In the genomic region with DNA sequence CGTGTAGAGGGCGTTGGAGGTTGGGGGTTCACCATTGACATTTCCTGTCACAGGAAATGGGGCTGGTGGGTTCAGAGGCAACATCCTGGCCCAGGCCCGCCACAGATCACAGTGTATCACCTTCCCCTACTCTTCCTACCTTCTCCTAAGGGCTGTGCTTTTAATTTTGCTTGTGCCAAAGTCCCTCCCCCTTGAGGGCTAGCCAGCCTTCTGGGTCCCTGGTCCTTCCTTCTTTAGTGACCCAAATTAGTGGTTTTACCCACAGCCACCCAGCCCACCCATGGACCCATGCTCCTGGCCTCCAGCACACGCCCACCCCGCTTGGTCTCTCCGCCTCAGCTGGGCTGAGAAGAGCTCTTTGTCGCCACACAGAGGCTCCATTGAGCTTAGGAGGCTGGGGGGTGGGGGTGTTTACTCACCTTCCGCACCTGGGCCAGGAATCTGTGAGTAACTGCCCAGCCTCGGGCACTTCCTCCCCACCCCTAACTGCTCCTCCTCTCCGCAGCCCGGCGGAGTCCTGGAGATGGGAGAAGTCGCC, we compare ENCODE assay signal across 8 mouse cellular contexts. TPM values are rescaled to one million over a fixed set of nuclear protein-coding genes. Genes with fewer than 3 reads are reported as not detected.
DNase-seq lines count a peak whose midpoint lies in the region; ATAC-seq and TF ChIP-seq lines count a peak whose summit lies in the region.

No protein-coding gene starts in this region.

- no peak for TF ChIP-seq EP300 in lung, postnatal 0 days (IDR thresholded peaks at IDR 0.05)

- H3K9ac ChIP-seq in lung, postnatal 0 days (replicated peaks; ENCODE audit: low read depth) = no peak overlapping the region

- DNase-seq in urinary bladder, postnatal 14 days (ENCODE audit: low spot score) = peak; percentile 77
- DNase-seq in urinary bladder, postnatal 10 days (ENCODE audit: low spot score) = no peak
- DNase-seq in lung, postnatal 0 days (ENCODE audit: low spot score) = peak; percentile 83
- peak; percentile 80 to 83 for DNase-seq in thymus, postnatal 10 days (ENCODE audit: low spot score in 2 of 2)
- DNase-seq in ovary, postnatal 36 days (ENCODE audit: low spot score) = no peak
- no peak for DNase-seq in adrenal gland, postnatal 4 days (ENCODE audit: low spot score in 2 of 2)
- DNase-seq in ovary, postnatal 14 days (ENCODE audit: low spot score) = no peak

- H3K36me3 ChIP-seq in lung, postnatal 0 days (ENCODE audit: insufficient read depth, low read length) = peaks cover 20% of the 10 kb centered on the region

- peaks cover 15% of the 10 kb centered on the region; the same call in 1 of the 2 replicates for H3K4me1 ChIP-seq in lung, postnatal 0 days (ENCODE audit: insufficient read depth, low read depth, low read length)

- 28% methylated on average over 12 of the region's 13 CpGs for WGBS in lung, postnatal 0 days

- H3K27me3 ChIP-seq in lung, postnatal 0 days (replicated peaks; ENCODE audit: insufficient read depth, low read length) = no peaks in the 10 kb centered on the region

- no peaks in the 10 kb centered on the region for H3K9me3 ChIP-seq in lung, postnatal 0 days (ENCODE audit: low read length)

- peak overlapping the region; percentile 64 for H3K27ac ChIP-seq in lung, postnatal 0 days (ENCODE audit: low read length)

- H3K4me2 ChIP-seq in lung, postnatal 0 days (replicated peaks; ENCODE audit: low read depth, low read length) = peak overlapping the region; percentile 41

- no peak overlapping the region; the same call in 1 of the 2 replicates for H3K4me3 ChIP-seq in lung, postnatal 0 days (ENCODE audit: low read depth, low read length)

- ATAC-seq in granulocyte monocyte progenitor cell, adult 5-6 weeks (replicated peaks; ENCODE audit: poor library complexity, severe bottlenecking) = peak; percentile 6; the same call in 1 of the 2 replicates
- ATAC-seq in lung, postnatal 0 days = peak; percentile 32

- peak; percentile 56 for TF ChIP-seq CTCF in lung, postnatal 0 days (IDR thresholded peaks at IDR 0.05)

RNA-seq across cellular contexts. Expression of a gene that starts 4.6 kb away (rescaled TPM):
- 81.5 and 141 TPM in 2 replicates for total RNA-seq in granulocyte monocyte progenitor cell, adult 5-6 weeks (2014; fragmentation: Nextera tagmentation)
- total RNA-seq in granulocyte monocyte progenitor cell, adult 5-6 weeks (2017) = 36.5 and 50.2 TPM in 2 replicates
- 123 and 143 TPM in 2 replicates for polyA plus RNA-seq in lung, postnatal 0 days (2015; fragmentation: Nextera tagmentation; extraction: Ambion mirVana)
- total RNA-seq in adrenal gland, postnatal 4 days (2021) = 100 to 1,000 TPM; 159 to 161 TPM

RNA-seq across cellular contexts. Expression of a gene that starts 10.1 kb away (rescaled TPM):
- total RNA-seq in granulocyte monocyte progenitor cell, adult 5-6 weeks (2014; fragmentation: Nextera tagmentation) = not detected in 2 replicates
- total RNA-seq in granulocyte monocyte progenitor cell, adult 5-6 weeks (2017) = not detected in 2 replicates
- 3.2 and 4.3 TPM in 2 replicates for polyA plus RNA-seq in lung, postnatal 0 days (2015; fragmentation: Nextera tagmentation; extraction: Ambion mirVana)
- 1 to 10 TPM; 1.1 to 3.2 TPM for total RNA-seq in adrenal gland, postnatal 4 days (2021)

RNA-seq across cellular contexts. Expression of a gene that starts 23.1 kb away (rescaled TPM):
- total RNA-seq in granulocyte monocyte progenitor cell, adult 5-6 weeks (2014; fragmentation: Nextera tagmentation) = 4,360 and 4,453 TPM in 2 replicates
- total RNA-seq in granulocyte monocyte progenitor cell, adult 5-6 weeks (2017) = 1,417 and 1,663 TPM in 2 replicates
- polyA plus RNA-seq in lung, postnatal 0 days (2015; fragmentation: Nextera tagmentation; extraction: Ambion mirVana) = 2,947 and 3,302 TPM in 2 replicates
- total RNA-seq in adrenal gland, postnatal 4 days (2021) = 1,000 to 10,000 TPM; 1,415 to 1,431 TPM

RNA-seq across cellular contexts. Expression of a gene that starts 37.0 kb away (rescaled TPM):
- not detected in 2 replicates for total RNA-seq in granulocyte monocyte progenitor cell, adult 5-6 weeks (2014; fragmentation: Nextera tagmentation)
- not detected in 2 replicates for total RNA-seq in granulocyte monocyte progenitor cell, adult 5-6 weeks (2017)
- not detected in 2 replicates for polyA plus RNA-seq in lung, postnatal 0 days (2015; fragmentation: Nextera tagmentation; extraction: Ambion mirVana)
- total RNA-seq in adrenal gland, postnatal 4 days (2021) = not detected

RNA-seq across cellular contexts. Expression of a gene that starts 37.4 kb away (rescaled TPM):
- total RNA-seq in granulocyte monocyte progenitor cell, adult 5-6 weeks (2014; fragmentation: Nextera tagmentation) = not detected in 2 replicates
- not detected in 2 replicates for total RNA-seq in granulocyte monocyte progenitor cell, adult 5-6 weeks (2017)
- not detected in 2 replicates for polyA plus RNA-seq in lung, postnatal 0 days (2015; fragmentation: Nextera tagmentation; extraction: Ambion mirVana)
- under 1 TPM in 1 of 2 experiments, not detected in 1; 0.17 TPM for total RNA-seq in adrenal gland, postnatal 4 days (2021)

Comparison
In these comparisons a context has a peak if more than half of its experiments do, and no peak if none do; other contexts are left out.
1. DNase-seq: peak in urinary bladder, postnatal 14 days (single experiment), lung, postnatal 0 days (single experiment) and thymus, postnatal 10 days (2 of 2); none in urinary bladder, postnatal 10 days (single experiment), ovary, postnatal 36 days (single experiment), adrenal gland, postnatal 4 days (0 of 2) and ovary, postnatal 14 days (single experiment).